Mouse (Mus musculus) liver, adult 2 months (tissue): ENCODE data around the gene Vps41. TPM values are rescaled to one million over a fixed set of nuclear protein-coding genes. Genes with fewer than 3 reads are reported as not detected.

ENCODE experiments used
- DNase-seq: peaks from one replicate; pipeline ENCODE4 v3.0.0-alpha.2; 2011; ENCODE audit warnings: low read depth, low spot score; ENCODE audit errors: extremely low read depth
- H3K27ac ChIP-seq: fragments of 200-500 bp; replicated peaks from 2 replicates; pipeline ENCODE4 v1.5.1; 2012; ENCODE audit warnings: low read depth, mild to moderate bottlenecking, control low read depth, inconsistent platforms, low read length; ENCODE audit not compliant: insufficient read depth
- H3K27me3 ChIP-seq: fragments of 200-500 bp; 2 replicates; pipeline ENCODE4 v1.6.1; 2012; ENCODE audit warnings: mild to moderate bottlenecking, moderate library complexity, low read length, inconsistent platforms; ENCODE audit not compliant: control insufficient read depth, insufficient read depth
- H3K36me3 ChIP-seq: fragments of 200-500 bp; 2 replicates; pipeline ENCODE4 v1.6.1; 2012; ENCODE audit warnings: low read length, inconsistent platforms; ENCODE audit not compliant: control insufficient read depth, insufficient read depth
- H3K4me1 ChIP-seq: fragments of 200-500 bp; 2 replicates; pipeline ENCODE4 v1.6.1; 2011; ENCODE audit warnings: low read length; ENCODE audit not compliant: control insufficient read depth, insufficient read depth
- H3K4me3 ChIP-seq: fragments of 200-500 bp; 2 replicates; pipeline ENCODE4 v1.5.1; 2011; ENCODE audit warnings: low read depth, mild to moderate bottlenecking, control low read depth, low read length, moderate library complexity; ENCODE audit not compliant: insufficient read depth
- H3K79me2 ChIP-seq: fragments of 200-500 bp; 2 replicates; pipeline ENCODE4 v1.6.1; 2012; ENCODE audit warnings: inconsistent platforms, mild to moderate bottlenecking, low read length, moderate library complexity; ENCODE audit not compliant: control insufficient read depth, insufficient read depth
- H3K9ac ChIP-seq: fragments of 200-500 bp; 2 replicates; pipeline ENCODE4 v1.6.1; 2012; ENCODE audit warnings: low read depth, mild to moderate bottlenecking, control low read depth, inconsistent platforms, low read length
- CTCF ChIP-seq: fragments of 200-500 bp; IDR thresholded peaks from 2 replicates; pipeline ENCODE4 v1.5.1; 2011; ENCODE audit warnings: low read depth, low read length, control low read depth
- POLR2A ChIP-seq: fragments of 200-500 bp; IDR thresholded peaks from 2 replicates; pipeline ENCODE4 v1.6.1; 2011; ENCODE audit warnings: low read length, control low read depth; ENCODE audit not compliant: insufficient read depth; ENCODE audit errors: extremely low read depth
- WGBS: fragments of 180-500 bp; shearing (Covaris S2); methylation state at CpG from one replicate; pipeline ENCODE4 v1.1.7; 2018; 5-methylcytosine and 5-hydroxymethylcytosine counted together
- polyA plus RNA-seq: library from polyadenylated mRNA; depleted of rRNA; stranded (reverse); fragments of >200 nt; gene quantifications from 2 replicates; pipeline ENCODE4 v1.2.3, GENCODE M21; 2012; rRNA removed
- total RNA-seq: library from RNA; depleted of rRNA; stranded (reverse); fragments of >200 nt; gene quantifications from 2 replicates; pipeline ENCODE4 v1.2.3, GENCODE M21; 2014; rRNA removed

Gene Vps41
- total and polyA plus RNA-seq, 2 experiments = 10.0 to 41.7 TPM

- no peak overlapping the region for H3K4me3 ChIP-seq
- H3K9ac ChIP-seq = no peak overlapping the region
- H3K4me1 ChIP-seq = no peaks in the 10 kb centered on the region
- no peak overlapping the region for H3K27ac ChIP-seq
- DNase-seq = no peak
- 83% methylated on average over 9 of the region's 9 CpGs for WGBS
- no peaks in the 10 kb centered on the region for H3K36me3 ChIP-seq
- H3K79me2 ChIP-seq = no peaks in the 10 kb centered on the region
- TF ChIP-seq CTCF (no peak), POLR2A (no peak)
- no peaks in the 10 kb centered on the region for H3K27me3 ChIP-seq
Measured at GRCm38 (mm10) chr13:18892910-18893309, 175.8 kb downstream of the Vps41 start.

- no peak overlapping the region for H3K27ac ChIP-seq
- H3K4me1 ChIP-seq = no peaks in the 10 kb centered on the region
- WGBS = 84% methylated on average over 3 of the region's 3 CpGs
- H3K27me3 ChIP-seq = no peaks in the 10 kb centered on the region
- no peak for DNase-seq
- TF ChIP-seq CTCF = no peak
- no peak for TF ChIP-seq POLR2A
- H3K9ac ChIP-seq = no peak overlapping the region
- no peaks in the 10 kb centered on the region for H3K79me2 ChIP-seq
- no peak overlapping the region for H3K4me3 ChIP-seq
- H3K36me3 ChIP-seq = no peaks in the 10 kb centered on the region
Measured at GRCm38 (mm10) chr13:18896789-18897188, 179.7 kb downstream of the Vps41 start.

GRCm38 (mm10) chr13:18903623-18904022, 186.5 kb downstream of the Vps41 start:
- H3K9ac ChIP-seq = no peak overlapping the region
- no peak for DNase-seq
- TF ChIP-seq CTCF = no peak
- no peak for TF ChIP-seq POLR2A
- H3K4me3 ChIP-seq = no peak overlapping the region
- H3K79me2 ChIP-seq = no peaks in the 10 kb centered on the region
- H3K4me1 ChIP-seq = no peaks in the 10 kb centered on the region
- WGBS = 84% methylated on average over 6 of the region's 6 CpGs
- H3K36me3 ChIP-seq = no peaks in the 10 kb centered on the region
- H3K27ac ChIP-seq = no peak overlapping the region
- H3K27me3 ChIP-seq = no peaks in the 10 kb centered on the region

- TF ChIP-seq POLR2A = no peak
- no peak for TF ChIP-seq CTCF
- 93% methylated on average over 4 of the region's 4 CpGs for WGBS
- no peaks in the 10 kb centered on the region for H3K79me2 ChIP-seq
Measured at GRCm38 (mm10) chr13:18914774-18915173, 197.7 kb downstream of the Vps41 start.

More at GRCm38 (mm10) chr13:18914774-18915173, 197.7 kb downstream of the Vps41 start:
- Histone ChIP-seq H3K36me3 (no peaks in the 10 kb centered on the region), H3K4me3 (no peak overlapping the region), H3K9ac (no peak overlapping the region), H3K4me1 (no peaks in the 10 kb centered on the region), H3K27me3 (no peaks in the 10 kb centered on the region), H3K27ac (no peak overlapping the region)
- DNase-seq = no peak

Other genes starting within 250 kb of the Vps41 start
- 0.09 TPM in 1 of 2 replicates, not detected in the other for gene Amph, start 230.9 kb downstream of the Vps41 start, total RNA-seq
- gene Amph, start 230.9 kb downstream of the Vps41 start, polyA plus RNA-seq = 0.12 TPM in 1 of 2 replicates, not detected in the other